Mouse (Mus musculus): Measurements from ENCODE around the gene Gdap1l1. TPM values are rescaled to one million over a fixed set of nuclear protein-coding genes. Genes with fewer than 3 reads are reported as not detected.

The Gdap1l1 gene
- polyA plus RNA-seq, 1 experiment, result 3.1 TPM

GRCm38 (mm10) chr2:163412419-163412818 lies 25.9 kb upstream of the Gdap1l1 start:
- TF ChIP-seq POLR2A (IDR thresholded peaks at IDR 0.05; ENCODE audit: control insufficient read depth, extremely low read depth, insufficient read depth, low read length, poor library complexity) (no peak), CTCF (IDR thresholded peaks at IDR 0.05; ENCODE audit: borderline replicate concordance, control insufficient read depth, extremely low read depth, insufficient read depth, low read length, poor library complexity) (no peak)

GRCm38 (mm10) chr2:163412846-163413590 lies 25.3 kb upstream of the Gdap1l1 start:
- Histone ChIP-seq H3K27me3 (ENCODE audit: control insufficient read depth, insufficient read depth, low read length) (no peaks in the 10 kb centered on the region), H3K4me3 (ENCODE audit: control insufficient read depth, insufficient read depth, low read length) (no peak overlapping the region), H3K4me1 (replicated peaks; ENCODE audit: control insufficient read depth, insufficient read depth, low read length) (peaks cover 4% of the 10 kb centered on the region), H3K36me3 (ENCODE audit: control insufficient read depth, insufficient read depth, low read length) (peaks cover 47% of the 10 kb centered on the region), H3K27ac (ENCODE audit: control insufficient read depth, insufficient read depth, low read length) (no peak overlapping the region)
- WGBS, result 92% methylated on average over 9 of the region's 9 CpGs
- no peak for DNase-seq
- TF ChIP-seq CTCF (IDR thresholded peaks at IDR 0.05; ENCODE audit: borderline replicate concordance, control insufficient read depth, extremely low read depth, insufficient read depth, low read length, poor library complexity) (no peak), POLR2A (IDR thresholded peaks at IDR 0.05; ENCODE audit: control insufficient read depth, extremely low read depth, insufficient read depth, low read length, poor library complexity) (no peak)

More at GRCm38 (mm10) chr2:163412419-163412818, 25.9 kb upstream of the Gdap1l1 start:
- Histone ChIP-seq H3K36me3 (ENCODE audit: control insufficient read depth, insufficient read depth, low read length) (peaks cover 48% of the 10 kb centered on the region), H3K4me1 (replicated peaks; ENCODE audit: control insufficient read depth, insufficient read depth, low read length) (peaks cover 2% of the 10 kb centered on the region), H3K27ac (ENCODE audit: control insufficient read depth, insufficient read depth, low read length) (no peak overlapping the region), H3K27me3 (ENCODE audit: control insufficient read depth, insufficient read depth, low read length) (no peaks in the 10 kb centered on the region), H3K4me3 (ENCODE audit: control insufficient read depth, insufficient read depth, low read length) (no peak overlapping the region)
- WGBS, result 97% methylated on average over 4 of the region's 4 CpGs
- no peak for DNase-seq

DNA sequence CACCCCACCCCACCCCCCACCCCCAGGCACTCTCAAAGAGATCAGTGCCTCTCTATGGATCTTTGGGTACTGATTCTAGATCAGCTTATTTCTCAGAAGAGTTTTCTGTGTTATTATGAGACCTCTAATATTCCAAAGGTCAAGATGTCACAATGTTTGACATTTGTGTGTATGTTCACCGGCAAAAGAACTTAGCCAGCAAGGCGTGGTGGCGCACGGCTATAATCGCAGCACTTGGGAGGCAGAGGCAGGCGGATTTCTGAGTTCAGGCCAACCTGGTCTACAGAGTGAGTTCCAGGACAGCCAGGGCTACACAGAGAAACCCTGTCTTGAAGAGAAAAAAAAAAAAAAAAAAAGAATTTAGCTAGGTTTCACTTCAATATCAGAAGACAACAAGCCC lies 21.2 kb upstream of the Gdap1l1 start:
- Histone ChIP-seq H3K27ac (ENCODE audit: control insufficient read depth, insufficient read depth, low read length) (no peak overlapping the region), H3K4me3 (ENCODE audit: control insufficient read depth, insufficient read depth, low read length) (no peak overlapping the region), H3K27me3 (ENCODE audit: control insufficient read depth, insufficient read depth, low read length) (no peaks in the 10 kb centered on the region), H3K36me3 (ENCODE audit: control insufficient read depth, insufficient read depth, low read length) (peaks cover 12% of the 10 kb centered on the region), H3K4me1 (replicated peaks; ENCODE audit: control insufficient read depth, insufficient read depth, low read length) (peaks cover 10% of the 10 kb centered on the region)
- DNase-seq, result no peak
- no peak for TF ChIP-seq CTCF (IDR thresholded peaks at IDR 0.05; ENCODE audit: borderline replicate concordance, control insufficient read depth, extremely low read depth, insufficient read depth, low read length, poor library complexity)
- no peak for TF ChIP-seq POLR2A (IDR thresholded peaks at IDR 0.05; ENCODE audit: control insufficient read depth, extremely low read depth, insufficient read depth, low read length, poor library complexity)
- WGBS, result 90% methylated on average over 6 of the region's 6 CpGs

DNA sequence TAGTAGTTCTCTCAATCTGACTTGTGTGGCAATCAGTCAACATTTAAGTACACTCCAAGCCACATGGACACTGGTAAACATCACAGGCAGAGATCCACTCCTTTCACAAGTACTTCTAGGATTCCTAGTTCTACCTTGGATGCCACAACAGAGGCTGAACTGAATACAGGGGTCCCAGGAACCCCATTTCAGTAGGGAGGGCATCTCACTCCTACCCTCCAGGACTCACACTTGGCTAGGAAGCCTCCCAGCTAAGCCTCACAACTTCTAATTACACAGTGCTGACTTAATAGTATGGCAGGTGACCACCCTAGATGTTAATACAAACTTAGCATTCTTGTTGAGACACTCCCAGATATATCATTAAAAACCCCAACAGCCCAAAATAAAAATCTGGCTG lies 20.4 kb upstream of the Gdap1l1 start:
- TF ChIP-seq POLR2A (IDR thresholded peaks at IDR 0.05; ENCODE audit: control insufficient read depth, extremely low read depth, insufficient read depth, low read length, poor library complexity), result no peak
- TF ChIP-seq CTCF (IDR thresholded peaks at IDR 0.05; ENCODE audit: borderline replicate concordance, control insufficient read depth, extremely low read depth, insufficient read depth, low read length, poor library complexity), result no peak
- Histone ChIP-seq H3K4me3 (ENCODE audit: control insufficient read depth, insufficient read depth, low read length) (no peak overlapping the region), H3K4me1 (replicated peaks; ENCODE audit: control insufficient read depth, insufficient read depth, low read length) (peaks cover 8% of the 10 kb centered on the region), H3K27ac (ENCODE audit: control insufficient read depth, insufficient read depth, low read length) (no peak overlapping the region), H3K36me3 (ENCODE audit: control insufficient read depth, insufficient read depth, low read length) (peaks cover 11% of the 10 kb centered on the region), H3K27me3 (ENCODE audit: control insufficient read depth, insufficient read depth, low read length) (no peaks in the 10 kb centered on the region)
- DNase-seq, result no peak

DNA sequence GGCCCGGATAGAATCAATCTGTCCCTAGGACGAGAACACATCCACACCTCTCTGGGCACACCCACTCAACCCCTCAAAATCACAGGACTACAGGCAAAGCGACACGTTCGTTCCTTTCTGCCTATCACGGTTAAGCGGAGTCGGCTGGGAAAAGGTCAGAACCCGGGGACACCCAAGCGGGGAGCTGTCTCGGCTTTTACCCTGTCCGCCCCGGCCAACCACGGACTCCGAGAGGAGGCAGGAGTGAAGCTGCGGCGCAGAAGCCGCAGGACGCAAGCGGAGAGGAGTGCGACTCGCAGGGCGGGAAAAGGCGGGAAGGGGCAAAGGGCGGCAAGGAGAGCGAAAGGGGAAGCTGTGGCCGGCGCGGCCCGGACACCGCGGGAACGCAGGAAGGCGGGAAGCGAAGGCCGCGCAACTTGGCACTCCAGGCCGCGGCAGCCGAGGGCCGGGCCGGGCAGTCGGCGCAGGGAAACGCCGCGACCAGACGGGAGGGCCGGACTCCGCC lies 19.4 kb upstream of the Gdap1l1 start:
- DNase-seq, result peak; percentile 51
- H3K4me1 ChIP-seq (replicated peaks; ENCODE audit: control insufficient read depth, insufficient read depth, low read length), result peaks cover 7% of the 10 kb centered on the region
- H3K27ac ChIP-seq (ENCODE audit: control insufficient read depth, insufficient read depth, low read length), result no peak overlapping the region; the same call in 1 of the 2 replicates
- WGBS, result under 1% methylated on average over 50 of the region's 50 CpGs
- no peak for TF ChIP-seq POLR2A (IDR thresholded peaks at IDR 0.05; ENCODE audit: control insufficient read depth, extremely low read depth, insufficient read depth, low read length, poor library complexity)
- peaks cover under 1% of the 10 kb centered on the region; the same call in 1 of the 2 replicates for H3K36me3 ChIP-seq (ENCODE audit: control insufficient read depth, insufficient read depth, low read length)
- peak overlapping the region; percentile 88 for H3K4me3 ChIP-seq (ENCODE audit: control insufficient read depth, insufficient read depth, low read length)
- no peaks in the 10 kb centered on the region for H3K27me3 ChIP-seq (ENCODE audit: control insufficient read depth, insufficient read depth, low read length)

GRCm38 (mm10) chr2:163419346-163420045 lies 18.8 kb upstream of the Gdap1l1 start:
- H3K4me3 ChIP-seq (ENCODE audit: control insufficient read depth, insufficient read depth, low read length), result peak overlapping the region; percentile 88
- H3K4me1 ChIP-seq (replicated peaks; ENCODE audit: control insufficient read depth, insufficient read depth, low read length), result peaks cover 7% of the 10 kb centered on the region
- H3K36me3 ChIP-seq (ENCODE audit: control insufficient read depth, insufficient read depth, low read length), result no peaks in the 10 kb centered on the region; the same call in 1 of the 2 replicates
- DNase-seq, result peak; percentile 99
- WGBS, result under 1% methylated on average over 71 of the region's 71 CpGs
- TF ChIP-seq CTCF (IDR thresholded peaks at IDR 0.05; ENCODE audit: borderline replicate concordance, control insufficient read depth, extremely low read depth, insufficient read depth, low read length, poor library complexity) (peak; percentile 60), POLR2A (IDR thresholded peaks at IDR 0.05; ENCODE audit: control insufficient read depth, extremely low read depth, insufficient read depth, low read length, poor library complexity) (peak; percentile 57)
- no peaks in the 10 kb centered on the region for H3K27me3 ChIP-seq (ENCODE audit: control insufficient read depth, insufficient read depth, low read length)
- H3K27ac ChIP-seq (ENCODE audit: control insufficient read depth, insufficient read depth, low read length), result peak overlapping the region; percentile 32; the same call in 1 of the 2 replicates

Measured in thymus, adult 2 months (tissue).